Mouse (Mus musculus) testis, adult 2 months (tissue): ENCODE measurements around the gene Sptb.

Experiments
- CTCF ChIP-seq: fragments of 200-500 bp; IDR thresholded peaks from 2 replicates; pipeline ENCODE4 v1.5.1; 2012; ENCODE audit warnings: low read depth, mild to moderate bottlenecking, inconsistent platforms, low read length, moderate library complexity; ENCODE audit not compliant: control insufficient read depth, insufficient read depth, insufficient replicate concordance
- POLR2A ChIP-seq: fragments of 200-500 bp; IDR thresholded peaks from 2 replicates; pipeline ENCODE4 v1.6.1; 2012; ENCODE audit warnings: low read depth, mild to moderate bottlenecking, inconsistent platforms, low read length, moderate library complexity; ENCODE audit not compliant: control insufficient read depth

GRCm38 (mm10) chr12:76696380-76696935 lies 13.9 kb downstream of the Sptb start:
- no peak for TF ChIP-seq CTCF
- TF ChIP-seq POLR2A, result no peak
